Mouse (Mus musculus) Muller cell, postnatal 12 days (primary cell): ENCODE results near the gene Zkscan17.
A peak's percentile ranks its signal among the peaks of the same experiment; 100 is the strongest.

ENCODE experiments used
- DNase-seq: peaks from one replicate; pipeline ENCODE4 v3.0.0-alpha.2; 2015; ENCODE audit errors: inconsistent ontology term

The Zkscan17 gene

DNA sequence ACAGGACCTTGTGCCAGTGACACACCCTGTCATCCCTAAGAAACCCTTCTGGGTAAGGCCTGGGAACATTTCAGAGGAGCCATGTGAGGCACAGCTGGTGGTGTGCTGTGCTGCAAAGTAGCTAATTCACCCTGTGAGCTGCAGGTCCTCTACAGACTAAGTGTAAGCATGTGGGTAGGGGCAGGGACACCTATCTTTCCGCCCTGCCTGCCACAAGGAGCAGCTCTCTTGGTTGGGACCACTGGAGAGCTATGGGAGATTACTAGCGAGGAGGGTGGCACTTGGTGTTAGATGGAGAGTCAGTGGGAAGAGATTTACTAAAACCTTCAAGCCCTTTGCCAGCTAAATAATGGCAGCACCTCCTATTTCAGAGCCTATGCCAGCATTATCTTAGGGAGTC lies 69.7 kb downstream of the Zkscan17 start:
- DNase-seq: no peak

DNA sequence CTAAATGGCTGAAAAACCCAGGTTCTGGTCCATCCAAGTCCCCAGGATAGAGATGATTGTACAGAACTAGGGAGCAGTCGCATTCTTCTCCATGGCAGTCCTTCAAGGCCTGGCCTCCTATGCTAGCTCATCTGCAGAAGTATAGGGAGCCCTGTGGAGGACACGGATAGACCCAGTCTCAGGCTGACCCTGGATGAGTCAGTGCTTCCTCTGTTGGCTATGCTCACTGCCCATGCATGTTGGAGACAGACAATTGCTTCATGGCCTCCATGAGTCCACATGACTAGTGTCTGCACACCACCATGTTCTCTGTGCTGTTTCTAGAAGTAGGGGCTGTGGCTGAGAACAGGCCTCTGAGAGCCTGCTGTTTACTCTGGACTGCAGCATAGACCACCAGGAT lies 70.2 kb downstream of the Zkscan17 start:
- no peak for DNase-seq

DNA sequence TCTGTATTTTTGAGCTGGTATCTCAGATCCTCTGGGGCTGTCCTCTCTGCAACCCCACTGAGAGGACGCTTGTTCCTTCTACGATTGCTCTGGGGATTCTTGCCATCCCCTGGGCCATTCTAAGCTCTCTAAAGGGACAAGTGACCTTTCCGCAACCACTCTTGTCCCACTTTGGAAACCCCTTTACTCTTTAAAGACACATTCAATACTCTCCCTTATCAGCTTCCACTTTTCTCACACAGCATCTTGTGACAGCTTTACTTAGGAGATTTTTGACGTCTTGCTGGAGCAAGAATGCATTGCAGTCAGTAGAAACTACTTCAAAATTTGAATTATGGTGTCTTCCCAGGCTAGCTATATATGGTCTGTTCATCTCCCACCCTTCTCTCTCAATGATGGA lies 75.5 kb downstream of the Zkscan17 start, which contains the start of gene Snap47:
Snap47 (minus strand) TSS at position 101 of the 400 bp plus-strand sequence.
- DNase-seq: no peak

DNA sequence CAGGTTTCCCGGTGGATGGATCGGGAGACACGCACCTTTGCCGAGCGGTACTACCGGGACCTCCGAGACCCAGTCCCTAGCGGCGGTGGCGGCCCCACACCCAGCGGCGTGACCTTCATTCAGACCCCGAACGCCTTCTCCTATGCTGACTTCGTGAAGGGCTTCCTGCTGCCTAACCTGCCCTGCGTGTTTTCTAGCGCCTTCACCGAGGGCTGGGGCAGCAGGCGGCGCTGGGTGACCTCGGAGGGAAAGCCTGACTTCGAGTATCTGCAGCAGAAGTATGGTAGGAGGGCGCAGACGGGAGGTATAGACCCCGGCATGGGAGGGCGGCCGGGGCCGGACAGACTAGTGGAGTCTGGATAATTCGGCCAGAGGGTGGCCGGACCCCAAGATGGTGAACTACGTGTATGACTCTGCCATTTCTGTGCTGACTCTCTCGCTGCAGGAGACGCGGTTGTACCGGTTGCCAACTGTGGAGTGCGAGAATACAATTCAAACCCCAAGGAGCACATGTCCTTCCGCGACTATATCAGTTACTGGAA lies 76.2 kb downstream of the Zkscan17 start:
- DNase-seq: no peak

DNA sequence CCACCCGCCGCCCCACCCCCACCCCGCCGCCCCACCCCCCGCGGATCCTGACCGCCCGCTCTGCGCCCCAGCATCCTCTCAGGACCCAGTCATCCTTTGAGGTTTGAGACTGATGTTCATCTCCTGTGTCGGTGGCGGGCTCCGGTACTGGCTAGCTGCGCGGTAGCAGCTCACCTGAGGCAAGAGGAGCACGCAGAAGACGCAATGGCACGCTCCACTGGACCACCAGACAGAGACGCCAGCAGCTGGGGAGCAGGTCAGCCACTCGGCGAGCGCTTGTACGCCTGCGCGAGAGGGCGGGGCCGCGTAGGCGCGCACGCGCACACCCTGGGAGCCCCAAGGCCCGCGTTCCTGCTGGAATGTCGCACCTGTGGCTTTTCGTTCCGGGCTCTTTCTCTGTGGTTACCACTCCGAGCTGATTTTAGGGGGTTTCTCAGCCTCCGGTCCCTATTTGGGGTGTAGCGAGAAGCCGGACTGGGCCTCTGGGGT lies 76.8 kb downstream of the Zkscan17 start, which contains the start of gene Jmjd4:
Jmjd4 (plus strand) TSS at position 305 of the 489 bp plus-strand sequence.
- peak; percentile 95 for DNase-seq

DNA sequence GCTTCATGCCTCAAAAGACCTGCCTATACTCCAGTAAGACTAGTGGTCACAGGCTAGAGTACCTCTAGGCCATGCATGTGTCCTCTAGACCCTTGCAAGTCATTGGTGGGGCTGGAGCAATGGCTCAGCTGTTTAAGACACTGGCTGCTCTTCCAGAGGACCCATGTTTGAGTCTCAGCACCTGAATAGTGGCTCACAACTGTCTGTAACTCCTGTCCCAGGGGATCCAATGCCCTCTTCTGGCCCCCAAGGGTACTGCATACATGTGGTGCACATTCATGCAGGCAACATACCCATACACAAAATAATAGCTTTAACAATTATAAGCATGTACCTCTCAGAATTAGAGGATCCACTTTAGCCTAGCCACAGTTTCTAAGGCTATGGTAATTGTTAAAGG lies 83.4 kb downstream of the Zkscan17 start:
- DNase-seq: no peak

DNA sequence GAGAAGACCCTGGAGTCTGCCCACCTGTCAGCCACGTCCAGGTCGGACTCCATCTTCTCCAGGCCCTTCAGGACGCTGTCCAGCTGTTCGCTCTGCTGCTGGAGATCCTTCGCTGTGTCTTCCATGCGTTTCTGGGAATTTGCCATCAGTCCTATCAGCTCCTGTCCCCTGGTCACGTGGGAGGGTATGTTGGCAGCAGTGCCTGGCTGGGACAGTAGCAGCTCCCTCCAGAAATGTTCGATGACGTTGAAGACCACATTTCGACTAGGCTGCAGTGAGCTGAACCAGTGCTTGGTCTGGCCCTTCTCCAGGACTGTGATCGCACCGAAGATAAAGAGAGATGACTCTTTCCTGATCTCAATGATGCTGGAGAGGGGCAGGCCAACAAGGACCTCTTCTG lies 88.6 kb downstream of the Zkscan17 start:
- no peak for DNase-seq
